Mouse (Mus musculus): ENCODE measurements around the gene Celf5. TPM values are rescaled to one million over a fixed set of nuclear protein-coding genes. Genes with fewer than 3 reads are reported as not detected.

Celf5 gene
- polyA plus RNA-seq, 1 experiment from 2014 or later, result 0.42 TPM

DNA sequence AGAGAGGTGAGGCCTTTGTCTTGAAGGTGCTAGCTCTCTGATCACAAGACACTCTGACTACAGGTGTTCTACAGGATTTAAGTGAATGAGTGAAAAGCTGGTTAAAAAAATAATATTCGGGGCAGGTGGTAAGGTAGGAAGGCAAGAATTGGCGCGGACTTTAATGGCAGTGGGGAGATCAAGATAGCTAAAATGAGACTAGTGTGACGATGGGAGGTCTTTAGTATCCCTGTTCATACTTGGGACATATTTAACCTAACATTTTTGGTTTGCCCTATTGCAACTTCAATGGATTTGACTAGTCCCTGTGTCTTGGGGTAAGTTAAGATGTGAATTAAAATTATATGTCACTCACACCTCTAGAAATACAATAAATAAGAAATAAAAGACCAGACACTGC lies 14.5 kb upstream of the Celf5 start:
- Histone ChIP-seq H3K9ac (peak overlapping the region; percentile 21; the same call in 1 of the 2 replicates), H3K36me3 (peaks cover 16% of the 10 kb centered on the region), H3K4me2 (peak overlapping the region; percentile 92), H3K9me3 (no peaks in the 10 kb centered on the region), H3K4me1 (peaks cover 26% of the 10 kb centered on the region), H3K4me3 (peak overlapping the region; percentile 99), H3K27me3 (no peaks in the 10 kb centered on the region), H3K27ac (no peak overlapping the region; the same call in 1 of the 2 replicates)
- no peak for ATAC-seq (ENCODE audit: borderline replicate concordance, extremely low read depth, low FRiP score, low TSS enrichment)
- WGBS, result 31% methylated on average over 4 of the region's 4 CpGs

- peak; percentile 97 for ATAC-seq (ENCODE audit: borderline replicate concordance, extremely low read depth, low FRiP score, low TSS enrichment)
- Histone ChIP-seq H3K27me3 (no peaks in the 10 kb centered on the region), H3K4me3 (peak within 1 kb of the TSS; percentile 99), H3K4me2 (peak within 1 kb of the TSS; percentile 92), H3K4me1 (peaks cover 26% of the 10 kb centered on the region), H3K36me3 (peaks cover 22% of the 10 kb centered on the region), H3K9me3 (no peaks in the 10 kb centered on the region), H3K9ac (peak within 1 kb of the TSS; percentile 94), H3K27ac (peak within 1 kb of the TSS; percentile 80)
- under 1% methylated on average over 45 of the region's 45 CpGs for WGBS
These were observed 13.9 kb upstream of the Celf5 start, which contains the start of gene Ncln for GRCm38 (mm10) chr10:81496264-81496901. Ncln (minus strand) TSS chr10:81496392.

GRCm38 (mm10) chr10:81495616-81496263 lies 13.2 kb upstream of the Celf5 start:
- Histone ChIP-seq H3K4me3 (peak overlapping the region; percentile 99), H3K9me3 (no peaks in the 10 kb centered on the region), H3K36me3 (peaks cover 28% of the 10 kb centered on the region), H3K4me1 (peaks cover 26% of the 10 kb centered on the region), H3K4me2 (peak overlapping the region; percentile 92), H3K27ac (no peak overlapping the region), H3K27me3 (no peaks in the 10 kb centered on the region), H3K9ac (peak overlapping the region; percentile 94)
- peak; percentile 30; the same call in 1 of the 2 replicates for ATAC-seq (ENCODE audit: borderline replicate concordance, extremely low read depth, low FRiP score, low TSS enrichment)
- WGBS, result under 1% methylated on average over 41 of the region's 41 CpGs

DNA sequence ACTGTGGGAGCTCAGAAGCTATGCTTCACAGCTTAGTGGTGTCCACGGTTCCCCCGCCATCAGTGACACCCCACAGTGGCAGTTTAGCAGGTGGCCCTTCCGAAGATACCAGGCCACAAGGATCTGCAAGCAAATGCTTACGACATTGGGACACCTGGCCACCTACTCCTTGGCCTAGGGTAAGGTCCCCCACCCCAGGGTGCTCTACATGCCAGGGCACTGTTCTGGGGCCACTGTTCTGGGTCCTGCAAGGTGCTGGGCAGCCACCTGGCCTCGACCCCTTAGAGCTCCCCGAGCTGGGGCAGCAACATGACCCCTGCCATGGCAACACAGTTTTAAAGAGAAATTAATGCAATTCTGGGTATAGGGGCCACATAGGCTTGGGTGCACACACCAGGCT lies 12.6 kb upstream of the Celf5 start:
- H3K27me3 ChIP-seq, result no peaks in the 10 kb centered on the region
- H3K9me3 ChIP-seq, result no peaks in the 10 kb centered on the region
- peak overlapping the region; percentile 92 for H3K4me2 ChIP-seq
- peak overlapping the region; percentile 94 for H3K9ac ChIP-seq
- H3K4me1 ChIP-seq, result peaks cover 26% of the 10 kb centered on the region
- H3K4me3 ChIP-seq, result peak overlapping the region; percentile 99
- no peak overlapping the region for H3K27ac ChIP-seq
- no peak for ATAC-seq (ENCODE audit: borderline replicate concordance, extremely low read depth, low FRiP score, low TSS enrichment)
- 53% methylated on average over 6 of the region's 6 CpGs for WGBS
- peaks cover 34% of the 10 kb centered on the region for H3K36me3 ChIP-seq

DNA sequence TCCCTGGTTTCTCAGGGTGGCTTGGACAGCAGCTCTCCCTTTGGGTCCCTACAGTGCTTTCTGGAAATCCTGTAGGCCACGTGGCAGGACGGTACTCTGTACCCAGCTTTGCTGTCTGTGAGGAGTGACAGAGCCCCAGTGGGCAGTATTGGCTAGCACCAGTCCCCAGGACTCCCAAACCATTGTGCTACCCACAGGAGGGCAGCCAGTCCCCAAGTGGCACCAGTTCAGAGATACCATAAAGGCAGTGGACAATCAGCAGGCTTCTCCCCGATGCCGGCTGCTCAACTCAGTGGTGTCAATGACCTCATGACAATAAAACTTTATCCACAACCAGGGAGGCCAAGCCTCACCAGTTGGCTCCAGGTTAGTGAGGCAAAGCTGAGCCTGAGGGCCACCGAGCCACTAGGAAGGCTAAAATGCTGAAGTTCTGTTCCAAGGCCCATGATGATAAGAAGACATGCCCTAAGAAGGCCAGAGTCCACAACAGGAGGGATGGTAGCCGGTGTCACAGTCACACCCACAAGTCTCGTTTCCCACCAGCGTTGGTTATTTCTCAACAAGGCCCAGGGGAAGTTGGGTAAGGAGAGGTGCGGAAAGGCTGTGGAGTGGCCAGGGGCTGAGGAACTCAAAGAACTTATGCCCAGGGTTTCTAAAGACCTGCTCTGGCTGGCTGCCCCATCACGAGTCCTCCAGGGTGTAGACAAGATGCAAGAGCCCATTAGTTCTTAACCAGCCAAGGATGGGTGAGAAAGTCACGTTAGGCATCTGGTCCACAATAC lies 11.9 kb upstream of the Celf5 start:
- peak overlapping the region; percentile 92 for H3K4me2 ChIP-seq
- H3K4me1 ChIP-seq, result peaks cover 26% of the 10 kb centered on the region
- peak overlapping the region; percentile 99; the same call in 1 of the 2 replicates for H3K4me3 ChIP-seq
- H3K36me3 ChIP-seq, result peaks cover 41% of the 10 kb centered on the region
- ATAC-seq (ENCODE audit: borderline replicate concordance, extremely low read depth, low FRiP score, low TSS enrichment), result no peak
- H3K9ac ChIP-seq, result peak overlapping the region; percentile 94; the same call in 1 of the 2 replicates
- no peaks in the 10 kb centered on the region for H3K9me3 ChIP-seq
- no peaks in the 10 kb centered on the region for H3K27me3 ChIP-seq
- H3K27ac ChIP-seq, result no peak overlapping the region
- 84% methylated on average over 11 of the region's 11 CpGs for WGBS

GRCm38 (mm10) chr10:81493601-81494220 lies 11.2 kb upstream of the Celf5 start:
- peaks cover 20% of the 10 kb centered on the region for H3K4me1 ChIP-seq
- H3K27ac ChIP-seq, result no peak overlapping the region
- ATAC-seq (ENCODE audit: borderline replicate concordance, extremely low read depth, low FRiP score, low TSS enrichment), result no peak
- H3K27me3 ChIP-seq, result no peaks in the 10 kb centered on the region
- no peak overlapping the region for H3K4me2 ChIP-seq
- H3K9me3 ChIP-seq, result no peaks in the 10 kb centered on the region
- WGBS, result 79% methylated on average over 8 of the region's 8 CpGs
- no peak overlapping the region for H3K9ac ChIP-seq
- H3K4me3 ChIP-seq, result no peak overlapping the region
- H3K36me3 ChIP-seq, result peaks cover 48% of the 10 kb centered on the region

GRCm38 (mm10) chr10:81492606-81493240 lies 10.2 kb upstream of the Celf5 start:
- Histone ChIP-seq H3K9me3 (no peaks in the 10 kb centered on the region), H3K36me3 (peaks cover 58% of the 10 kb centered on the region), H3K4me3 (no peak overlapping the region), H3K4me2 (no peak overlapping the region), H3K27ac (no peak overlapping the region), H3K27me3 (no peaks in the 10 kb centered on the region), H3K4me1 (peaks cover 20% of the 10 kb centered on the region), H3K9ac (no peak overlapping the region)
- 87% methylated on average over 11 of the region's 11 CpGs for WGBS
- no peak for ATAC-seq (ENCODE audit: borderline replicate concordance, extremely low read depth, low FRiP score, low TSS enrichment)

- WGBS, result 90% methylated on average over 9 of the region's 9 CpGs
- no peak for ATAC-seq (ENCODE audit: borderline replicate concordance, extremely low read depth, low FRiP score, low TSS enrichment)
- Histone ChIP-seq H3K4me1 (peaks cover 14% of the 10 kb centered on the region), H3K4me3 (no peak overlapping the region), H3K9ac (no peak overlapping the region), H3K27ac (no peak overlapping the region), H3K27me3 (no peaks in the 10 kb centered on the region), H3K36me3 (peaks cover 70% of the 10 kb centered on the region), H3K9me3 (no peaks in the 10 kb centered on the region), H3K4me2 (no peak overlapping the region)
These were observed 8.5 kb upstream of the Celf5 start for GRCm38 (mm10) chr10:81491018-81491417.

DNA sequence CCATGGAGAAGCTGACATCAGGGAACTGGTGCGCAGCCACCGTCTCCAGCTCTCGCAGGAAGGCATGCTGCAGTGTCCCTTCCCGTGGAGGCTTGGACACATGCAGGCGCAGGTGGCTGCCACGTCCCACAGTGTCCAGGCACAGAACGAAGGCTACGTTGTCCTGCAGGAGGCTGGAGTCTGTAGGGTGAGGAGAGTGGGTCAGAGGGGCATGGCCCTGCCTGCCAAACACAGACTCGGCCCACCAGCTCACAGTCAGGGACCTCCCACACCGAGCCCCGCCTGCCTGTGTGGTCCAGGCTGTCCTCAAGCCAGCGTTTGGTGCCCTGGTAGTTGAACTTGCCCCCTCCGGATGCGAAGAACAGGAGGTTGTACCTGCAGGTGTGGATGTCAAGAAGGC lies 7.4 kb upstream of the Celf5 start:
- H3K4me2 ChIP-seq, result no peak overlapping the region
- 77% methylated on average over 14 of the region's 14 CpGs for WGBS

DNA sequence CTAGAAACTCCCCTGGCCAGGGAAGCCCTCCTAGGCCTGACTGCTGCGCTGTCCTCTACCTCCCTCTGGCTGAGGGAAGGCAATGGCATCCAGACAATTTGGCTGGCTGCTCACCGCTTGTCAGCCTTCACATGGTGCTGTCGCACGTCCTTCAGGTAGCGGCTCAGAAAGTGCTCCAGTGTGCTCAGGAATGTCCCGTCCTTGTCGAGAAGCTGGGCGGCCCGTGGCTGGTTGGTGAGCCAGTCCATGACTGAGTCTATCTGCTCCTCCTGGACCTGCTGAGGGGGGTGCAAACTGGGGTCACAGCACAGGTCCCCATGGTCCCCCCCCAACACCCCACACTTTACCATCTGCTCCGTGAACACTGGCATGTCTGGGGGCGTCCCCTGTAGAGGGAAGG lies 5.6 kb upstream of the Celf5 start:
- Histone ChIP-seq H3K4me1 (no peaks in the 10 kb centered on the region), H3K36me3 (peaks cover 65% of the 10 kb centered on the region), H3K9me3 (no peaks in the 10 kb centered on the region), H3K9ac (no peak overlapping the region), H3K4me2 (no peak overlapping the region), H3K27ac (no peak overlapping the region), H3K4me3 (no peak overlapping the region), H3K27me3 (no peaks in the 10 kb centered on the region)
- 76% methylated on average over 11 of the region's 11 CpGs for WGBS
- no peak for ATAC-seq (ENCODE audit: borderline replicate concordance, extremely low read depth, low FRiP score, low TSS enrichment)

More for the DNA sequence above, 7.4 kb upstream of the Celf5 start:
- no peak for ATAC-seq (ENCODE audit: borderline replicate concordance, extremely low read depth, low FRiP score, low TSS enrichment)
- Histone ChIP-seq H3K27me3 (no peaks in the 10 kb centered on the region), H3K36me3 (peaks cover 70% of the 10 kb centered on the region), H3K4me3 (no peak overlapping the region), H3K4me1 (peaks cover 7% of the 10 kb centered on the region), H3K9ac (no peak overlapping the region), H3K9me3 (no peaks in the 10 kb centered on the region), H3K27ac (no peak overlapping the region)

GRCm38 (mm10) chr10:81486496-81486895 lies 4.0 kb upstream of the Celf5 start:
- no peak overlapping the region for H3K27ac ChIP-seq
- H3K36me3 ChIP-seq, result peaks cover 50% of the 10 kb centered on the region

More at GRCm38 (mm10) chr10:81486496-81486895, 4.0 kb upstream of the Celf5 start:
- H3K27me3 ChIP-seq, result peaks cover 10% of the 10 kb centered on the region
- H3K4me1 ChIP-seq, result peaks cover 7% of the 10 kb centered on the region; the same call in 1 of the 2 replicates
- no peaks in the 10 kb centered on the region for H3K9me3 ChIP-seq
- no peak for ATAC-seq (ENCODE audit: borderline replicate concordance, extremely low read depth, low FRiP score, low TSS enrichment)
- no peak overlapping the region for H3K4me3 ChIP-seq
- H3K4me2 ChIP-seq, result no peak overlapping the region
- H3K9ac ChIP-seq, result no peak overlapping the region
- WGBS, result 84% methylated on average over 10 of the region's 10 CpGs

Data from lung, embryonic 15.5 days (tissue).